Mouse (Mus musculus): Measurements from ENCODE around the gene Scrg1. TPM values are rescaled to one million over a fixed set of nuclear protein-coding genes. Genes with fewer than 3 reads are reported as not detected.
"Not testable (repeated sequence)": the region's sequence is repeated elsewhere in the genome, so short reads cannot be mapped to it uniquely, and the experiment has no call there.

Gene Scrg1
- polyA plus RNA-seq, 1 experiment: 79.5 TPM

DNA sequence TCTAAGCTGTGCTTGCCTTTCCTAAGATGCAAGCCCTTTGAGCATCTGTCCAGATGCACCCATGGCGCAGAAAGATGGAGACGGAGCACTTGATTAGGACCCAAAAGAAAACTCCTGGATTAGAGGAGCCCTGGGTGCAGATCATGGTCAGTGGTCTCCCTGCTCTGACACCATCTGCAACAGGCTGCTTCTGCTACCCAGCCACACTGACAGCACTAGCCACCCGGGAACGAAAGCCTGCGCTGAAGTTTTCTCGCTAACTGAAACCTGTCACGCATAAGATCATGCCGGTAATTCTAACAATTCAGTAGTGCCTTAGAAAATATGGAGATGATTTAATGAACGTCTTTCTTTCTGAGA lies 19.3 kb upstream of the Scrg1 start:
- WGBS: 60% methylated on average over 9 of the region's 9 CpGs
- no peak overlapping the region for H3K4me3 ChIP-seq (replicated peaks; ENCODE audit: insufficient read depth, low read depth, low read length)
- H3K27ac ChIP-seq (ENCODE audit: insufficient read depth, low read length): no peak overlapping the region
- no peak for TF ChIP-seq CTCF (IDR thresholded peaks at IDR 0.05; ENCODE audit: borderline replicate concordance, insufficient read depth, low read depth, low read length)
- TF ChIP-seq POLR2A (IDR thresholded peaks at IDR 0.05; ENCODE audit: borderline replicate concordance, insufficient read depth, low read length): no peak
- H3K4me1 ChIP-seq (ENCODE audit: control insufficient read depth, insufficient read depth, low read length): peaks cover 3% of the 10 kb centered on the region
- H3K27me3 ChIP-seq (ENCODE audit: control insufficient read depth, insufficient read depth, low read length): no peaks in the 10 kb centered on the region
- DNase-seq: no peak

DNA sequence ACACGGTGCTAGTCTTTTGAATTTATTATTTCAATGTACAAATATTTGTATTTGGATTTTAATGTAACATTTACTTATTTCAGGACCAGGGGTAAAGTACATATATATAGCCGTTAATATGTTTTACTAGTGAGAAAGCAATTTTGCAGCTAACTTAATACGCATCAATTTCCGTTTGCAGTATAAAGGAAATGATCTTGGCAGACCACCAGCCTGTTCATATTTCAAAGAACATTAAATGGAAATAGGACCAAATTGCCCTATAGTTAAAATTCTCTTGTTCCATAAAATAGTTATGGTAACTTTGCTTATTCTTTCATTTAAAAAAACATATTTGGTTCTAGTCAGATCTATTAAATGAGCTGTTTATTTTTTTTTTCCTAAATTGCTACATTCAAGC lies 14.6 kb upstream of the Scrg1 start:
- WGBS: 91% methylated on average over 4 of the region's 4 CpGs
- H3K27ac ChIP-seq (ENCODE audit: insufficient read depth, low read length): no peak overlapping the region
- DNase-seq: no peak
- no peaks in the 10 kb centered on the region for H3K27me3 ChIP-seq (ENCODE audit: control insufficient read depth, insufficient read depth, low read length)
- H3K4me1 ChIP-seq (ENCODE audit: control insufficient read depth, insufficient read depth, low read length): peaks cover 3% of the 10 kb centered on the region
- H3K4me3 ChIP-seq (replicated peaks; ENCODE audit: insufficient read depth, low read depth, low read length): no peak overlapping the region
- TF ChIP-seq CTCF (IDR thresholded peaks at IDR 0.05; ENCODE audit: borderline replicate concordance, insufficient read depth, low read depth, low read length) (no peak), POLR2A (IDR thresholded peaks at IDR 0.05; ENCODE audit: borderline replicate concordance, insufficient read depth, low read length) (no peak)

DNA sequence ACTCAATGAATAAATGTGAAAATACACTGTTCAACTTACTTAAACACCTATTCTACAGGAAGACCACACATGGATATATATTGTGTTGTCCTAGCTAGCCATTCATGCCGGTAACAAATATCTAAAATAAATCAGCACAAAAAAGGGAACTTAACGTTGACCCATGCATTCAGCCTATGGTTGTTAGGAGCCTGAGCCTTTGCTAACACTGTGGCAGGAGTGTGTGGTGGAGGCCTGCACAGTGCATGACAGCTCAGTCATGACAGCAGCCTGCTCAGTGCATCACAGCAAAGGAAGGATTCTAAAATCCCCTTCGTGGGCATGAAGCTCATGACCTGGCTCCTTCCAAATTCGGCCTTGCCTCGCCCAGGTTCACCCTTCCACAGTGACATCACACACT lies 14.2 kb upstream of the Scrg1 start:
- DNase-seq: no peak
- Histone ChIP-seq H3K27ac (ENCODE audit: insufficient read depth, low read length) (no peak overlapping the region), H3K4me3 (replicated peaks; ENCODE audit: insufficient read depth, low read depth, low read length) (no peak overlapping the region), H3K4me1 (ENCODE audit: control insufficient read depth, insufficient read depth, low read length) (no peaks in the 10 kb centered on the region), H3K27me3 (ENCODE audit: control insufficient read depth, insufficient read depth, low read length) (no peaks in the 10 kb centered on the region)
- WGBS: 89% methylated on average over 5 of the region's 5 CpGs
- TF ChIP-seq CTCF (IDR thresholded peaks at IDR 0.05; ENCODE audit: borderline replicate concordance, insufficient read depth, low read depth, low read length): no peak
- TF ChIP-seq POLR2A (IDR thresholded peaks at IDR 0.05; ENCODE audit: borderline replicate concordance, insufficient read depth, low read length): no peak

DNA sequence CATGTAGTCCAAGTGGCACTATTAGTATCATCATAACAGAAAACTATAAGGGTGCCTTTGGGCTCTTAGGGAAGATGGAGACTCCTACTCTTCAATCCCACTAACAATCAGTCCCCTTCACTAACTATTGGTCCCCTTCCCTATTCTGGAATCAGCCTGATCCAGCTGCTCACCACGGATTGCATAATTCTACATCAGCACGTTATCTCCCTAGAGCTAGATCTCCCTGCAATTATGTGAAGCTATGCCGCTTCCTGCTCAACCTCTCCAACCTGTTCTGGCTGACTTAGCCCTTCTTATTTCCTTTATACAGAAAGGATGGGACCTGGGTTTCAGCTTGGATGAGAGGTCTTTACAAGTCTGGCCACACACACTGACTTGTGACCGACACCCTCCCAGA lies 12.4 kb upstream of the Scrg1 start:
- no peaks in the 10 kb centered on the region for H3K27me3 ChIP-seq (ENCODE audit: control insufficient read depth, insufficient read depth, low read length)
- H3K27ac ChIP-seq (ENCODE audit: insufficient read depth, low read length): no peak overlapping the region
- no peak for DNase-seq
- H3K4me1 ChIP-seq (ENCODE audit: control insufficient read depth, insufficient read depth, low read length): no peaks in the 10 kb centered on the region
- TF ChIP-seq CTCF (IDR thresholded peaks at IDR 0.05; ENCODE audit: borderline replicate concordance, insufficient read depth, low read depth, low read length): no peak
- TF ChIP-seq POLR2A (IDR thresholded peaks at IDR 0.05; ENCODE audit: borderline replicate concordance, insufficient read depth, low read length): no peak
- no peak overlapping the region for H3K4me3 ChIP-seq (replicated peaks; ENCODE audit: insufficient read depth, low read depth, low read length)
- WGBS: 77% methylated on average over 4 of the region's 4 CpGs

DNA sequence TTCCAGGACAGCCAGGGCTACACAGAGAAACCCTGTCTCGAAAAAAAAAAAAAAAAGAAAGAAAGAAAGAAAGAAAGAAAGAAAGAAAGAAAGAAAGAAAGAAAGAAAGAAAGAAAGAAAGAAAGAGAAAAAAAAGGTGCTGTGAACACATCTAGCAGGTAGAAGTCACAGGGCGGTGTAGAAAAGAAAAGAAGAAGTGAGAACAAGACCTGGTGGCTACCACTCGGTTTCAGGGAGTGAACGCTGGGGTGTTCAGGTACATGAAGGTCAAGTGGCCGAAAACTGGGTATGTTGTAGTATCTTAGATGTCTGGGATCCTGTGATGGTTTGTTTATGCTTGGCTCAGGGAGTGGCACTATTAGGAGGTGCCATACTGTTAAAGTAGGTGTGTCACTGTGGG lies 9.8 kb upstream of the Scrg1 start:
- not testable (repeated sequence) for H3K27ac ChIP-seq (ENCODE audit: insufficient read depth, low read length); DNase-seq; H3K4me1 ChIP-seq (ENCODE audit: control insufficient read depth, insufficient read depth, low read length); H3K4me3 ChIP-seq (replicated peaks; ENCODE audit: insufficient read depth, low read depth, low read length); H3K27me3 ChIP-seq (ENCODE audit: control insufficient read depth, insufficient read depth, low read length)
- WGBS: 80% methylated on average over 5 of the region's 5 CpGs

DNA sequence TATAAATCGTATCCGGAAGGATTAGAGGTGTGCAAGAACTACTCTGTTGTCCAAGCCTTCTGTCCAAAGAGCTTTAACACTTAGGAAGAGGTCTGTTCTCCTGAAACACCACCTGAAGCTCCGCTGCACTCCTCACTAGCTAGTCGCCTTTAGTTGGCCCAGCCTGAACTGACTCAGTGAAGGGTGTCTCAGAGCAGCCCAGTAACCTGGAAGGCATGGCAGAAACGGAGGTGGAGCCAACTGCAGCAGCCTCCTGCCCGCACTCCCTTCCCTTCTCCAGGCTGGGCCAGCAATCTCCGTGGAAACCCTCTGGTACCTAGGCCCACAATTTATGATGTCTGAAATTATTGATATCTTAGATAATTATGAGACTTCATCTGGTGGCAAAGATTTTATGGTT lies 5.0 kb upstream of the Scrg1 start:
- 73% methylated on average over 7 of the region's 7 CpGs for WGBS
- no peak overlapping the region for H3K4me3 ChIP-seq (replicated peaks; ENCODE audit: insufficient read depth, low read depth, low read length)
- no peaks in the 10 kb centered on the region for H3K27me3 ChIP-seq (ENCODE audit: control insufficient read depth, insufficient read depth, low read length)
- no peaks in the 10 kb centered on the region for H3K4me1 ChIP-seq (ENCODE audit: control insufficient read depth, insufficient read depth, low read length)
- no peak for TF ChIP-seq POLR2A (IDR thresholded peaks at IDR 0.05; ENCODE audit: borderline replicate concordance, insufficient read depth, low read length)
- TF ChIP-seq CTCF (IDR thresholded peaks at IDR 0.05; ENCODE audit: borderline replicate concordance, insufficient read depth, low read depth, low read length): no peak
- no peak overlapping the region for H3K27ac ChIP-seq (ENCODE audit: insufficient read depth, low read length)
- no peak for DNase-seq

DNA sequence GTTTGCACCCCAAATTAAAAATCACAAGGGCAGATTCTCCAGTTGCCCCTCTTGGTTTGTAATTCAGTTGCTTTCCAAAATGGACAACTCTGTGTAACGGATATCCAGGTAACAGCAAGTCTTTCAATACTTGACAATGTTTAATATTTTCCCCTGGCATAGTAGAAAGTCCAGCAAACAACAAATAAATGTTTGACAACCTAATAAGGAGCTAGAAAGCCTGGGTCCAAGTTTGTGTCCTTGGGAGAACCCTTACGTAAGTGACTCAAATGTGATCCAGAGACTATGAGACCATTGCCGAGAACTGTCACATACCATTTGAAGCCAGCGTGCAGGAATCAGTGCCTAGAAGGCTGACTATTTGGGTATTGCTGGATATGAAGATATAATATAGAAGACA lies 3.8 kb upstream of the Scrg1 start:
- DNase-seq: no peak
- Histone ChIP-seq H3K4me1 (ENCODE audit: control insufficient read depth, insufficient read depth, low read length) (no peaks in the 10 kb centered on the region), H3K27me3 (ENCODE audit: control insufficient read depth, insufficient read depth, low read length) (no peaks in the 10 kb centered on the region), H3K27ac (ENCODE audit: insufficient read depth, low read length) (no peak overlapping the region), H3K4me3 (replicated peaks; ENCODE audit: insufficient read depth, low read depth, low read length) (no peak overlapping the region)
- TF ChIP-seq CTCF (IDR thresholded peaks at IDR 0.05; ENCODE audit: borderline replicate concordance, insufficient read depth, low read depth, low read length): no peak
- 96% methylated on average over 4 of the region's 4 CpGs for WGBS

DNA sequence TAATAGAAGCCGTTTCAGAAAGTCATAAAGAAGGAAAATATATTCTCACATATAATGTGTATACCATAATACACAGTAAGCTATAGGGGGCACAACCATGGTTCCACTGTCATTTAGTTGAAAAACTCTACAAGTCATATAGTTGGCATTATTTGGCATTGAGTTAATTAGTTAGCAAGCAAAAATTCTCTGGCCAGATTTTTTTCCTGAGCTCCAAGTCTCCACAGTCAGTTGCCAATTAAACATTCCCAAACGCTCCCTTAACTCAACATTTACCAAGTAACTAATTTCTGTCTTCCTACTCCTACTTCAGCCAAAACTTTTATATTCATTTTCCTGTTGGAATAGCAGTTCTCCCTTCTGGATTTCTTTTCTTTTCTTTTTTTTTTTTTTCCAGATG lies 2.4 kb upstream of the Scrg1 start:
- Histone ChIP-seq H3K4me3 (replicated peaks; ENCODE audit: insufficient read depth, low read depth, low read length) (no peak overlapping the region), H3K27ac (ENCODE audit: insufficient read depth, low read length) (no peak overlapping the region), H3K27me3 (ENCODE audit: control insufficient read depth, insufficient read depth, low read length) (no peaks in the 10 kb centered on the region), H3K4me1 (ENCODE audit: control insufficient read depth, insufficient read depth, low read length) (no peaks in the 10 kb centered on the region)
- no peak for DNase-seq
- TF ChIP-seq POLR2A (IDR thresholded peaks at IDR 0.05; ENCODE audit: borderline replicate concordance, insufficient read depth, low read length) (no peak), CTCF (IDR thresholded peaks at IDR 0.05; ENCODE audit: borderline replicate concordance, insufficient read depth, low read depth, low read length) (no peak)
- 81% methylated on average over 2 of the region's 2 CpGs for WGBS

DNA sequence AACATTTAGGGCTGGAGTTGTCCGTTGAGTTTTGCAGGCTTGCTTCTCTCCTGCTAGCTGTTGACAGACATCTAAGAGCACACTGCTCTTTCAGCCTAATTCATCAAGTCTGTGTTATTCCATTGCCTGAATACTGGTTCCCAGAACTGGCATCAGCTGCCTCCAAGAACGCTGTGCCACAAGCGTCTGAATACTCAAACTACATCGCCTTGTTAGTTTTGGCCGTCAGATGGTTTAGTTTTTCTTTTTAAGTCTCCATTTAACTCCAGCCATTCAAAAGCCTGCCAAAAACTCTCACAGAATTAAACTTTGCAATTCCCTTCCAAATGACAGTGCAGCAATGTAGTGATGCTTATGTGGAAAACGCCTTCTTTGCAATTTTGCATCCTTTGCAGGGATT lies 1.4 kb downstream of the Scrg1 start:
- no peak for TF ChIP-seq CTCF (IDR thresholded peaks at IDR 0.05; ENCODE audit: borderline replicate concordance, insufficient read depth, low read depth, low read length)
- no peak for TF ChIP-seq POLR2A (IDR thresholded peaks at IDR 0.05; ENCODE audit: borderline replicate concordance, insufficient read depth, low read length)
- H3K27me3 ChIP-seq (ENCODE audit: control insufficient read depth, insufficient read depth, low read length): no peaks in the 10 kb centered on the region
- 74% methylated on average over 6 of the region's 6 CpGs for WGBS
- no peaks in the 10 kb centered on the region for H3K4me1 ChIP-seq (ENCODE audit: control insufficient read depth, insufficient read depth, low read length)
- no peak overlapping the region for H3K4me3 ChIP-seq (replicated peaks; ENCODE audit: insufficient read depth, low read depth, low read length)
- DNase-seq: peak in 1 of 2 experiments; percentile 16
- H3K27ac ChIP-seq (ENCODE audit: insufficient read depth, low read length): no peak overlapping the region
